Mouse (Mus musculus): Measurements from ENCODE around the gene Sp6.

Sp6 gene

GRCm38 (mm10) chr11:97013121-97013670 lies at the start of gene Sp6:
TSS of gene Sp6 (plus strand) at chr11:97013394.
- DNase-seq (ENCODE audit: low spot score), result no peak

GRCm38 (mm10) chr11:96963580-96963979 lies 49.6 kb upstream of the Sp6 start:
- DNase-seq (ENCODE audit: low spot score), result peak; percentile 77

- no peak for DNase-seq (ENCODE audit: low spot score)
Observed at GRCm38 (mm10) chr11:96966172-96966571, 47.0 kb upstream of the Sp6 start.

GRCm38 (mm10) chr11:96966914-96967543 lies 46.2 kb upstream of the Sp6 start:
- no peak for DNase-seq (ENCODE audit: low spot score)

- DNase-seq (ENCODE audit: low spot score), result no peak
Observed at GRCm38 (mm10) chr11:96967544-96968269, 45.5 kb upstream of the Sp6 start.

GRCm38 (mm10) chr11:96968476-96968875 lies 44.7 kb upstream of the Sp6 start:
- DNase-seq (ENCODE audit: low spot score), result no peak

- DNase-seq (ENCODE audit: low spot score), result no peak
Observed at GRCm38 (mm10) chr11:96969280-96969722, 43.9 kb upstream of the Sp6 start.

- no peak for DNase-seq (ENCODE audit: low spot score)
Observed at GRCm38 (mm10) chr11:96969746-96970145, 43.4 kb upstream of the Sp6 start.

- DNase-seq (ENCODE audit: low spot score), result no peak
Observed at GRCm38 (mm10) chr11:96970341-96970740, 42.9 kb upstream of the Sp6 start.

- DNase-seq (ENCODE audit: low spot score), result no peak
Observed at GRCm38 (mm10) chr11:96972906-96973305, 40.3 kb upstream of the Sp6 start.

GRCm38 (mm10) chr11:96973426-96973964 lies 39.7 kb upstream of the Sp6 start:
- DNase-seq (ENCODE audit: low spot score), result no peak

GRCm38 (mm10) chr11:96974813-96975212 lies 38.4 kb upstream of the Sp6 start:
- DNase-seq (ENCODE audit: low spot score), result no peak

GRCm38 (mm10) chr11:96975511-96976378 lies 37.4 kb upstream of the Sp6 start:
- no peak for DNase-seq (ENCODE audit: low spot score)

GRCm38 (mm10) chr11:96976379-96976687 lies 36.9 kb upstream of the Sp6 start:
- DNase-seq (ENCODE audit: low spot score), result no peak

- no peak for DNase-seq (ENCODE audit: low spot score)
Observed at GRCm38 (mm10) chr11:96976911-96977591, 36.1 kb upstream of the Sp6 start.

- peak; percentile 99 for DNase-seq (ENCODE audit: low spot score)
Observed at GRCm38 (mm10) chr11:96977606-96978400, 35.4 kb upstream of the Sp6 start.

GRCm38 (mm10) chr11:96978401-96979246 lies 34.6 kb upstream of the Sp6 start:
- DNase-seq (ENCODE audit: low spot score), result no peak

GRCm38 (mm10) chr11:96979329-96979728 lies 33.9 kb upstream of the Sp6 start:
- no peak for DNase-seq (ENCODE audit: low spot score)

- no peak for DNase-seq (ENCODE audit: low spot score)
Observed at GRCm38 (mm10) chr11:96980021-96980420, 33.2 kb upstream of the Sp6 start.

GRCm38 (mm10) chr11:96981461-96981860 lies 31.7 kb upstream of the Sp6 start:
- no peak for DNase-seq (ENCODE audit: low spot score)
